Mouse (Mus musculus) kidney, adult 2 months (tissue): Measurements from ENCODE around the gene Olfr1281. TPM values are rescaled to one million over a fixed set of nuclear protein-coding genes. Genes with fewer than 3 reads are reported as not detected.
"Not testable (repeated sequence)": the region's sequence is repeated elsewhere in the genome, so short reads cannot be mapped to it uniquely, and the experiment has no call there.

Experiments
- DNase-seq: peaks from one replicate; pipeline ENCODE4 v3.0.0; 2021
- H3K27ac ChIP-seq: fragments of 200-500 bp; 2 replicates; pipeline ENCODE4 v1.5.1; 2012; ENCODE audit warnings: low read depth, low read length, control low read depth, inconsistent platforms; ENCODE audit not compliant: insufficient read depth
- H3K27me3 ChIP-seq: fragments of 200-500 bp; replicated peaks from 2 replicates; pipeline ENCODE4 v1.6.1; 2012; ENCODE audit warnings: mild to moderate bottlenecking, moderate library complexity, low read length, inconsistent platforms; ENCODE audit not compliant: control insufficient read depth, insufficient read depth
- H3K36me3 ChIP-seq: fragments of 200-500 bp; 2 replicates; pipeline ENCODE4 v1.6.1; 2012; ENCODE audit warnings: mild to moderate bottlenecking, moderate library complexity, low read length, inconsistent platforms; ENCODE audit not compliant: control insufficient read depth, insufficient read depth
- H3K4me1 ChIP-seq: fragments of 200-500 bp; 2 replicates; pipeline ENCODE4 v1.6.1; 2011; ENCODE audit warnings: low read length; ENCODE audit not compliant: control insufficient read depth, insufficient read depth
- H3K4me3 ChIP-seq: fragments of 200-500 bp; 2 replicates; pipeline ENCODE4 v1.5.1; 2011; ENCODE audit warnings: mild to moderate bottlenecking, low read depth, low read length, control low read depth; ENCODE audit not compliant: insufficient read depth
- CTCF ChIP-seq: fragments of 200-500 bp; conservative IDR thresholded peaks from 2 replicates; pipeline ENCODE4 v1.5.1; 2011; ENCODE audit warnings: low read depth, mild to moderate bottlenecking, control low read depth, low read length, moderate library complexity, mixed read lengths; ENCODE audit not compliant: insufficient read depth, insufficient read length
- POLR2A ChIP-seq: fragments of 200-500 bp; IDR thresholded peaks from one replicate; pipeline ENCODE4 v1.6.1; 2011; ENCODE audit warnings: low read depth, low read length, control low read depth
- WGBS: fragments of 180-500 bp; shearing (Covaris S2); methylation state at CpG from one replicate; pipeline ENCODE4 v1.1.7; 2018; 5-methylcytosine and 5-hydroxymethylcytosine counted together
- polyA plus RNA-seq: library from polyadenylated mRNA; depleted of rRNA; stranded (reverse); fragments of >200 nt; gene quantifications from 2 replicates; pipeline ENCODE4 v1.2.3, GENCODE M21; 2012; rRNA removed

The Olfr1281 gene
- polyA plus RNA-seq, result not detected in 2 replicates

DNA sequence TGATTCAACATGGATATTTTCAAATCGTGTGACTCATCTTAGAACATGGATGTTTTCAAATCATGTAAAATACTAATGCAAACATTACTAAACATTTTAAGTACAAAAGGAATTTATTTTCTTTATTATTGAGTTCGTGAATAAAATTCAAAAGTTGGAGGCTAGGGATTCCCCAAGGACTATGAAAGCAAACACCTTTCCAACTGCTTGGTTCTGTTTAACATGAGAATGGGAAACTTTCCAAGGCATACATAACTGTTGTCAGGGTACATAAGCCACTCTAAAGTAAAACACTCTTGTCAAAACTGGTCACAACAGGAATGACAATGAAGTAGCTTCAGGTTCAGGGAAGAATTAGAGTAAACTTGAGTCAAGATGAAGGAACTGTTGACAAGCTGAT, at the start of gene Olfr1281:
Olfr1281 (plus strand) TSS at position 301 of the 400 bp plus-strand sequence.
- H3K4me3 ChIP-seq, result no peak within 1 kb of the TSS
- H3K4me1 ChIP-seq, result no peaks in the 10 kb centered on the region
- 62% methylated on average over 2 of the region's 2 CpGs for WGBS
- H3K27me3 ChIP-seq, result no peaks in the 10 kb centered on the region
- no peak within 1 kb of the TSS for H3K27ac ChIP-seq
- TF ChIP-seq CTCF, result no peak
- no peak for TF ChIP-seq POLR2A
- no peaks in the 10 kb centered on the region for H3K36me3 ChIP-seq
- DNase-seq, result no peak

DNA sequence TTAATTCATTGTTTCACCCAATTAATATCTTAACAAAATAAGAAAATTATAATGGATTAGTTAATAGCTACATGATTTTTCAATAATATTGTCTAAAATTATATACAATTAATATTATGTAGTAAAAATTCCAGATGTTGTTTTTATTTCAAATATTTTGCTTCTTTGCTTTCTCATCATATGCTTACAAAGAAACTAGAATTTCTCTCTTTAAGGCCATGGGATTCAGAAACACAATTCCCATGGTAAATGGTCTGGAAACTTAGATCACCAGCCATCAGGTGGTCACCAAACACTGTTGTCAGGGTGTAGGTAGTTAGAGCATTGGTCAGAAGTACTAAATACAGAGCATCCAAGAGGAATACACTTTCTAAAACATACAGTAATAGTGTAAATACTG, 36.5 kb upstream of the Olfr1281 start, which contains the start of gene Olfr1278:
Olfr1278 (plus strand) TSS at position 301 of the 400 bp plus-strand sequence.
- TF ChIP-seq POLR2A (no peak), CTCF (no peak)
- H3K4me1 ChIP-seq, result no peaks in the 10 kb centered on the region
- H3K36me3 ChIP-seq, result no peaks in the 10 kb centered on the region
- no peak within 1 kb of the TSS for H3K4me3 ChIP-seq
- no peak for DNase-seq
- H3K27ac ChIP-seq, result no peak within 1 kb of the TSS
- H3K27me3 ChIP-seq, result no peaks in the 10 kb centered on the region

DNA sequence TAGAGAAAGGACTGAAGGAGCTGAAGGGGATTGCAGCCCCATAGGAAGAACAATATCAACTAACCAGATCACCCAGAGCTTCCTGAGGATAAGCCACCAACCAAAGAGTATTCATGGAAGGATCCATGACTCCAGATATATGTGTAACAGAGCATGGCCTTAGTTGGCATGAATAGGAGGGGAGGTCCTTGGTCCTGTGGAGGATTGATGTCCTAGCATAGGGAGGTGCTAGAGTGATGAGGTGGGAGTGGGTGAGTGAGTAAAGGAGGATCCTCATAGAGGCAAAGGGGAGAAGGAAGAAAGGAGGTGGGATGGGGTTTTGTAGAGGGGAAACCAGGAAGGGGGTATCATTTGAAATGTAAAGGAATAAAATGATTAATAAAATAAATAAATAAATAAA, 27.8 kb upstream of the Olfr1281 start:
- H3K4me1 ChIP-seq, result no peaks in the 10 kb centered on the region
- no peaks in the 10 kb centered on the region for H3K27me3 ChIP-seq
- DNase-seq, result no peak
- no peaks in the 10 kb centered on the region for H3K36me3 ChIP-seq
- TF ChIP-seq CTCF (no peak), POLR2A (no peak)
- H3K4me3 ChIP-seq, result no peak overlapping the region
- no peak overlapping the region for H3K27ac ChIP-seq

DNA sequence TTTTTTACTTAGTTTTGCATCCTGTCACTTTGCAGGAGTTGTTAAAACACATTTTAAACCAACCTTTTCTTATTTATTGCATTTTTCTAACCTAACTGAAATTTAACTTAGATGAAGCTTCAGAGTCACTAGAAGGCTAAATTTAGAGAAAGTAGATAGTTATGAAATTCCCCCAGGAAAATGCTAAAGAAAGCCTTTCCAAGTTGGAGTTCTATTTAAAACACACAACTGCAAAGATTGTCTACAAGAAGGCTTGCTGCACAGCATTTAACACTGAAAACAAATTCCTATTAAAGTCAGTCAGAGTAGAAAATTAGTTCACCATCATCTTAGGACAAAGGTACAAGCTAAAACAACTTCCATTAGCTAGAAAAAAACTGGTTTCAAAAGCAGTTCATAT, 25.9 kb upstream of the Olfr1281 start, which contains the start of gene Olfr1279:
Olfr1279 (plus strand) TSS at position 262 of the 400 bp plus-strand sequence.
- DNase-seq, result no peak
- Histone ChIP-seq H3K27ac (no peak within 1 kb of the TSS), H3K4me3 (no peak within 1 kb of the TSS), H3K4me1 (no peaks in the 10 kb centered on the region), H3K36me3 (no peaks in the 10 kb centered on the region), H3K27me3 (no peaks in the 10 kb centered on the region)
- TF ChIP-seq CTCF, result no peak
- no peak for TF ChIP-seq POLR2A

DNA sequence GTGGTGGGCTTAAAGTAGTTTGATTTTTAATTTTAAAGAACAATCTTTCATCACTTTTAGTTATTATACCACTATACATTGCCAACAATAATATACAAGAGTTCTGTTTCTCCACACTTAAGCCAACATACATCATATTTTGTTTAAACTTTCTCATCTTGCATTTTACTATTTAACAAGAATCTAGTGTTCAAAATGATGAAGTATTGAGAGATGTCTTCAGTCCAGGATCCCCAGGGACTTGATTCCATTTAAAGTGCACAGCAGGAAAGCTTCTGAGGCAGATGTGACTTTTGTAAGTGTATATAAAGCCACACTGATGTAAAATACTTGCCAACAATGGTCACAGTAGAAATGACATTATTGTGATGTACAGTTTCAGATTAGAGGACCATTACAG, 12.6 kb upstream of the Olfr1281 start, which contains the start of gene Olfr1280:
Olfr1280 (plus strand) TSS at position 301 of the 400 bp plus-strand sequence.
- TF ChIP-seq CTCF (no peak), POLR2A (no peak)
- Histone ChIP-seq H3K4me3 (no peak within 1 kb of the TSS), H3K4me1 (no peaks in the 10 kb centered on the region), H3K36me3 (no peaks in the 10 kb centered on the region), H3K27ac (no peak within 1 kb of the TSS), H3K27me3 (no peaks in the 10 kb centered on the region)
- DNase-seq, result no peak

DNA sequence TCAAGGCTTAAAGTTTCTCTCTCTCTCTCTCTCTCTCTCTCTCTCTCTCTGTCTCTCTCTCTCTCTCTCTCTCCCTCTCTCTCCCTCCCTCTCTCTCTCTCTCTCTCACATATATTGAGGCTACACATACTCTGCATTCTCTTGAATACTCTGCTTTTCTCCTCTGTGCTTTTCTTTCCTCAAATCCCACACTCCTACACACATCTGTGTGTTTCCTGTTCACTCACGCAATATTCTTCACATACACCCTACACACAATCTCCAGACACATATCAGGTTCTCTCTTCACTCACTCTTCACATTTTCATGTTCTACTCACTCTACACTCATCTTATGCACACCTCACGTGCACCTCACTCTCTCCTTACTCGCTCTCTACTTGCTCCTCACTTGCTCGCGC, 7.4 kb downstream of the Olfr1281 start:
- 84% methylated on average over 5 of the region's 5 CpGs for WGBS
- H3K27me3 ChIP-seq, H3K36me3 ChIP-seq: not testable (repeated sequence)

DNA sequence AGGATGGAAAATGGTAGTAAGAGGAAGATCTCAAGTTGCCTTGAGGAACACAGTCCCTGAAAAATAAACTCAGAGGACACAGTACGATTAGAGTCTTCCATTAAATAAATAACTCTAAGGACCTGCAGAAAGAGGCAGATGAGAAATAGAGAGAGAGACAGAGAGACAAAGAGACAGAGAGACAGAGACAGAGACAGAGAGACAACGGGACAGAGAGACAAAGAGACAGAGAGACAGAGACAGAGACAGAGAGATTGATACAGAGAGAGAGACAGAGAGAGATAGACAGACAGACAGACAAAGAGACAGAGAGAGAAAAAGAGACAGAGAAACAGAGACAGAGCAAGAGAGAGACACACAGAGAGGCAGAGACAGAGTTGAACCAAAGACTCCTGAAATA, 9.7 kb downstream of the Olfr1281 start, which contains the start of gene Olfr1282:
Olfr1282 (minus strand) TSS at position 101 of the 400 bp plus-strand sequence.
- WGBS, result 74% methylated on average over 2 of the region's 2 CpGs
- no peak for DNase-seq
- H3K4me3 ChIP-seq, result no peak within 1 kb of the TSS
- no peaks in the 10 kb centered on the region for H3K36me3 ChIP-seq
- H3K27me3 ChIP-seq, result no peaks in the 10 kb centered on the region
- TF ChIP-seq CTCF (no peak), POLR2A (no peak)
- H3K4me1 ChIP-seq, result no peaks in the 10 kb centered on the region
- no peak within 1 kb of the TSS for H3K27ac ChIP-seq

More for the DNA sequence above, 7.4 kb downstream of the Olfr1281 start:
- not testable (repeated sequence) for H3K4me1 ChIP-seq, H3K4me3 ChIP-seq, H3K27ac ChIP-seq, DNase-seq

DNA sequence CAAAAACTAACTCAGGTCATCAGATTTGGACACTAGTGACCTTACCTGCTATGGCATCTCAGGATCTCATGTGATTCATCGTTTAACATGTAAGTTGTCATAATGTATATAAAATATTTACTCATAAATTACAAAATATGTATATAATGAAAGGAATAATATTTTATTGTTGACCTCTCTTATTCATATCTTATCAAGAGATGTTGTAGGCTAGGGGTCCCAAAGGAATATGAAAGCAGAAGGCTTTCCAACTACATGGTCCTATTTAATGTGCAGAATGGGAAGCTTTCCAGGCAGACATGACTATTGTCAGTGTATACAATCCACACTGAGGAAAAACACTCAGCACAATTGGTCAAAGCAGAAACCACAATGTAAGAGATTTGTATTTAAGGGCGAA, 40.2 kb downstream of the Olfr1281 start, which contains the start of gene Olfr1283:
Olfr1283 (plus strand) TSS at position 301 of the 400 bp plus-strand sequence.
- H3K27ac ChIP-seq, result no peak within 1 kb of the TSS
- no peaks in the 10 kb centered on the region for H3K4me1 ChIP-seq
- 64% methylated on average over 2 of the region's 2 CpGs for WGBS
- H3K27me3 ChIP-seq, result no peaks in the 10 kb centered on the region
- TF ChIP-seq POLR2A (no peak), CTCF (no peak)
- no peak for DNase-seq
- no peaks in the 10 kb centered on the region for H3K36me3 ChIP-seq
- H3K4me3 ChIP-seq, result no peak within 1 kb of the TSS
